Mouse (Mus musculus) bone marrow macrophage, adult 2 months (primary cell): ENCODE measurements around the gene Sgk1.

Experiments used
- CTCF ChIP-seq: IDR thresholded peaks from 2 replicates; pipeline ENCODE4 v1.5.1; 2012; ENCODE audit warnings: low read depth, mild to moderate bottlenecking, low read length, moderate library complexity
- POLR2A ChIP-seq: IDR thresholded peaks from 2 replicates; pipeline ENCODE4 v1.6.1; 2012; ENCODE audit warnings: mild to moderate bottlenecking, low read depth, low read length, borderline replicate concordance

DNA sequence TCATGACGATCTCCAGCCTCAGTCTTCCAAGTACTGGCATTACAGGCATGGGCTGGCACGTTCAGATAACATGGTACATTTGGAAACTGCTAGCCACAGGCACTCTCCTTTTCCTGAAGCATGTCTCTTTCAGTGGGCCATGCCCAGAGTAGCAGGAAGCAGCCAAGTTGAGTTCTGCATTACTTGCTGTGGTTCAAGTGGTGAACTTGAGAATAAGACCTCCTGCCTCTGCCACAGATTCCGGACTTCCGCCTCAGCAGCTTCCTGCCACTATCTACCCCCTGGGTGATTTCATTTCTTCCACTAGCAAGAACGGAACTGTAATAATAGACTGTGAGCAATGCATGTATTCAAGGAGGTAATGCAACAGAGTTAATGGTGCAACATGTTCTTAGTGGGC lies 94.3 kb downstream of the Sgk1 start:
- no peak for TF ChIP-seq CTCF
- TF ChIP-seq POLR2A = no peak
